Mouse (Mus musculus): ENCODE results near the gene Gar1. TPM values are rescaled to one million over a fixed set of nuclear protein-coding genes. Genes with fewer than 3 reads are reported as not detected.

The Gar1 gene
- total RNA-seq, 2 experiments from 2014 or later, result 11.2 to 18.3 TPM

DNA sequence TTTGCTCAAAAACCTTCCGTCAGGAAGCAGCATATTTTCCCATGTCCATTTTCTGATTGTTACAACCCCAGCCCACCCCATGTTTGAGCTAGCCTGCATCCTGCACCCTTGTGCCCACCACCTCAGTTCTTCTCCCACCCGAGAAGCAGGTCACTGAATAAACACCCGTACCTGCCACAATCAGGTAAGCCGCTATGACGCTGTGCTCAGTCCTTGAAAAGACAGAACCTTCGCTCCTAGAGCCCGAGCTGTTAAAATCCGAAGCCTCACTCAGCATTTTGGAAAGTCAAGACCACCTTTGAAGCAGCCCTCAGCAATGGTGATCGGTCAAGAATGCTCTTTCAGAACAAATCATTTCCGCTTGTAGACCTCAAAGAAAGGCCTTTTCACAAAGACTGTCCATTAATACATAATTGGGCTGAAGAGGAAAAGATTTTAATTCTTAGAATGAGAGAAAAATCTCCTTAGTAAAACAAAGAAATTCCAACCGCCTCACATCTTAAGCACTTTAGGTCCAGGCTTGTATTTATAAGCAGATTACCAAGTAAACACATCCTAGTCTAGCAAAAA lies 8.9 kb downstream of the Gar1 start, which contains the start of gene Rrh:
Rrh (minus strand) TSS at position 382 of the 570 bp plus-strand sequence.
- intact Hi-C loops (cut with DNase I), result no loop called here
- no peak for DNase-seq

DNA sequence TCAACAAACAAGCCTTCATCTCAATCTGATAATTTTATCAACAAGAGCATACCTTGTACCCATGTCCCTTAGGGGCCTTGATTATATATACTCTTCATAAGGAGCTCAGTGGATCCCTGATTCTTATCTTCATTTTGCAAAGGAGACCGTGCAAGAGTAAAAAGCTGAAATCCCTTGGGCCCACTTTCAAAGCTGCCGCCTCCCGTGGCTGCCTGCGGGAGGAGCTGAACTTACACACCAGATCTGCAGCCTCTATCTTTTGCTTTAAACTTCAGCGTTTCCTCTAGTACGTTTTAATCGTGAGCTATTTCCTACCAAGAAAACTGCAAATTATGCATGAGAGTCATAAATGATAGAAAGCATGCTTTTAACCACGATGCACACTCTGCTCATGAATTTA lies 9.5 kb downstream of the Gar1 start:
- intact Hi-C loops (cut with DNase I), result no loop called here

DNA sequence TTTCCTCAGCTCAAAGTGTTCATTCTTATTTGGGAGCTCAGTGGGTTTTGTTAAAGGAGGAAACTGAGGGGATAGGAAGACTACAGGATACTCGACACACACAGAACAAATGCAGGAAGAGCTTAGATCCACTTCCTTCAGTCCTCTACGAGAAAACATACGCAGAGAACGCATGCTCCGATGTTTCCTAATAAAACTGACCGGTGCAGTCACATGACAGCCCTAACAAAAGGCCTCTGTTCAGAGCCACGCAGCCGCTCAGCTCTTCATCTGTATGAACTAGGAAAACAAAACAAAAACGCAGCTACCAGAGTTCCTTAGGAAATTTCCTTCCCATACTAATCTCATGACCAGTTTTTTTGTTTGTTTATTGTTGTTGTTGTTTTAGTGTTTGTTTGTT lies 10.3 kb downstream of the Gar1 start:
- no peak for DNase-seq
- intact Hi-C loops (cut with DNase I), result no loop called here

More for the DNA sequence above, 9.5 kb downstream of the Gar1 start:
- DNase-seq, result no peak

DNA sequence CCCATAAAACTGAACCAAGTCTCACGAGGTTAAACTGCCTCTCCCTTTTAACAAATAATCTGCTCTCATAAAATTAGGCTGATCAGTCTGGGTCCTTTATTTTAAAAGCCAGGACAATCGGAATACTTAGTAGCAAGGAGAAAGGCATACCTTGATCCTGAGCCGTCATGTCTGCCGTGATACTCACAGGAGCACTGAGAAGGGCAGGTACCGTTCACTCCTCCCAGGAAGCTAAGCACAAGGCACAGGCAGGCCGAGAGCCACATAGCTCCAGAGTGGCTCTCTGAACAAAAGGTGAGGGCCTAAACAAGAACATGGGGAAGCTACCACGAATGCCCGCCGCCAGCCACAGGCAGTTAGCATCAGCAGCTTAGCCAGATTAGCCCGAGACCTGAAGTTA lies 27.4 kb downstream of the Gar1 start, which contains the start of gene Lrit3:
Lrit3 (minus strand) TSS at position 266 of the 400 bp plus-strand sequence.
- intact Hi-C loops (cut with DNase I), result no loop called here
- DNase-seq, result no peak

DNA sequence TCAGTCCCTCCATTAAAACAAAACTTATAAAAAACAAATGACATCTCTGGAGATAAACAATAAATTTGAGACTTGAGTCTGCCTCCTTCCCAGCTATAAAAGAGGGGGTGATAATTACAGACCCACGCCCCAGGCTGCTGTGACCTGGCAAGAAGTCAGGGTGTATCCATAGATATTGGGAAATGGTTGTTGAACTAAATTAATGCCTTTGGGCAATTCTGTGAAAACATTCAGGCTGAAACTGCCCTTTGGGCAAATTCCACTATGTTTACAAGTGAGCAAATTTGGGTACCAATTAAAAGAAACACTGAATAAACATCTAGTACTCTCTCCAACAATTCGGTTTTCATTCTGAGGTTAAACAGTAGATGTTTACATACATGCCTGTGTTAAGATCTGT lies 32.2 kb downstream of the Gar1 start:
- no peak for DNase-seq
- intact Hi-C loops (cut with DNase I), result no loop called here

DNA sequence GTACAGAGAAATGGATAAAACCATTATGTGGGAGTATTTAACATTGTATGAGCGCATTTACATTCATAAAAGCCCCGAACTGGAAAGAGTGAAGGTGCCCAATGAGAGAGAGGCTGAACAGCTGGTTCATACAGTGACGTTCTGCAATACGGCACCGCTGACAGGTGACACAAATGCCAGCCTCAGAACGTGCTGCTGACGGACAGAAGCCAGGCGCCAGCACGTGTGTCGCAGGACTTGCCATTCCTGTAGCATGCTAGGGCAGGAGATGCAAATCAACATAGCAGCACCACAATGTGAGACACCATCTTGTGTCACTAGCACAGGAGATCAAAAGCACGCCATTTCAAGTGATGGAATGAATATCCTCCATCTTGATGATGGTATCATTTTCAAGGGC lies 32.6 kb downstream of the Gar1 start:
- DNase-seq, result no peak
- intact Hi-C loops (cut with DNase I), result no loop called here

DNA sequence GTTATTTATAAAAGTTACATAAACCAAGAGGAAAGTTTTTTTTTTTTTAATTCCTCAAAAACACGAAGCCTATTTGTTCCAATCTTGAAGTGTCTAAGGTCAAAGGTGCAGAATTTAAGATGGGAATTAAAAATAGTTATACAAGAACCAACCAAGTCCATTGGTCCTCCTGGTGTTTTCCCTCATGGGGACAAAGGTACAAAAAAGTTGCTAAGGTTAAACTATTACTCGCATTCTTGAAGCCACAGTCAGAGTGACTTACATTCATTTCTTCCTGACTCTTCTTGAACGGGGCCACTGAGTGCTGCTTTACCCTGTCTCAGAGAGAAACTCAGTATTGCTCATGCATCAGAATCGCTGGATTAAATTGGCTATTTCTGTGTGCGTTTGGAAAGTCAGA lies 33.9 kb downstream of the Gar1 start:
- intact Hi-C loops (cut with DNase I), result no loop called here
- DNase-seq, result no peak

DNA sequence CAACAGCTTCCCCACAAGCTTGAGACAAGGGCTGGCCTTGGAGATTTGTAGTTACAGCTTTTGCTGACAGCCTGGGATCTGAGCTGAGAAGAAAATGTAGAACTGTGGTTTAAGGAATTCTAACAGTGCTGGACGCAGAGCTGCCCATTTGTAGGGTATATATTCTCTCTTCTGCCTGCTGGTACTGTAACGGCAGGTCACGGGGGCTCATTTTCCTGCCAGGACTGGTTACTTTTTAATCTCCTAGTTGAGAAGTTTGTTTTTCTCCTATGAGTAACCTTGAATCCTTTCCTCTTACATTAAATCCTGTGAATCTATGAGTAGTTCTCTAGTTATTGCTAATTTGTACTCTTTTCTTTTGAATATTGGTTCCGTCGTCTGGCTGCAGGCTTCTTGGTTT lies 37.4 kb downstream of the Gar1 start:
- intact Hi-C loops (cut with DNase I), result no loop called here
- no peak for DNase-seq

DNA sequence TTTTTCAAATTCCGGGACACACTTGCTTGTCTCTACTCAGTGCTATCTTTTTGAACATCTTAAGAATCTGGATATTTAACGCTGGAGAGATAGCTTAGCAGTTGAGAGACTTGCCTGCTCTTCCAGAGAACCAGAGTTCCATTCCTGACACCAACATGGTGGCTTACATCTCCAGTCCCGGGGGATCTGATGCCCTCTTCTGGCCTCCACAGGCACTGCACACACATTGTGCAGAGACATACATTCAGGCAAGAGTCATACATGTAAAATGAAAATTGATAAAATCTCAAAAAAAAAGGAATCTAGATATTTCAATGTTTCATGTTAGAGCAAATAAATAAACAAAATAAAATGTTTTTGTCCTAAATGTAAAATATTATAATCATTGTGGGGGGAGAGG lies 48.5 kb downstream of the Gar1 start:
- intact Hi-C loops (cut with DNase I), result no loop called here
- DNase-seq, result no peak

DNA sequence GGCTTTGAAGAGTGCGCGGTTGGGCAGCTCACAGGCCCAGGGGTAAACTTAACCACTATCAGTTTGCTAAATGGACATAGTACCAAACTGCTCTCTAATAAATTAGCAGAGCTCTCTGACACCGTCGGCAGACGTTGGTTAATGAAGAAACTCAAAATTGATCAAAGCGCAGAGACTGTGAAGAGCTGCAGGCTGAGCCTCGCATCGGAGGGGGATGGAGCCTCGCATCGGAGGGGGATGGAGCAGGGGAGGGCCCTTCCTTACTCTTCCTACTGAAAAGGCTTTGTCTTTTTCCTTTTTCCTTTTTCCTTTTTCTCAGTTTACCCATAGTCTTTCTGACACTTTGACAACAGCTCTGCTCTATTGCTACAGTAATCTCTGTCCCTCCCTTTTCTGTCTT lies 49.8 kb downstream of the Gar1 start:
- intact Hi-C loops (cut with DNase I), result no loop called here
- no peak for DNase-seq

Other genes starting within 250 kb of the Gar1 start
- 1 to 10 TPM; 1.7 to 2.3 TPM for gene Egf, start 76.1 kb downstream of the Gar1 start, total RNA-seq (2021)
- gene Lrit3, start 27.4 kb downstream of the Gar1 start, total RNA-seq (2021), result not detected
- gene Rrh, start 8.8 kb downstream of the Gar1 start, total RNA-seq (2021), result not detected
- gene Cfi, start 4.5 kb upstream of the Gar1 start, total RNA-seq (2021), result 1 to 10 TPM in 1 of 2 experiments, under 1 TPM in 1; 0.61 to 1.3 TPM
- gene Pla2g12a, start 47.2 kb upstream of the Gar1 start, total RNA-seq (2021), result 10 to 100 TPM; 25.1 to 30.6 TPM
- gene Casp6, start 70.0 kb upstream of the Gar1 start, total RNA-seq (2021), result 10 to 100 TPM; 16.2 to 20.0 TPM
- gene Mcub, start 138.8 kb upstream of the Gar1 start, total RNA-seq (2021), result 1 to 10 TPM; 2.2 to 2.6 TPM
- gene Sec24b, start 230.2 kb upstream of the Gar1 start, total RNA-seq (2021), result 10 to 100 TPM; 33.4 to 34.8 TPM